Mouse (Mus musculus) erythroblast, embryonic 14.5 days (primary cell): ENCODE results near the gene Pef1.

Source experiments
- GATA1 ChIP-seq: IDR thresholded peaks from 2 replicates; pipeline ENCODE4 v1.6.1; 2012; ENCODE audit warnings: low read length, inconsistent platforms, mixed read lengths
- TAL1 ChIP-seq: IDR thresholded peaks from 3 replicates; pipeline ENCODE4 v1.6.1; 2012; ENCODE audit warnings: low read length, inconsistent platforms, mixed read lengths

- no peak for TF ChIP-seq GATA1
- TF ChIP-seq TAL1 = no peak
Observed at GRCm38 (mm10) chr4:130104584-130104983, 2.2 kb downstream of the Pef1 start.
